Mouse (Mus musculus) spleen, adult 2 months (tissue): ENCODE data around the gene Dpp6.

ENCODE experiments used
- CTCF ChIP-seq: fragments of 200-500 bp; IDR thresholded peaks from 2 replicates; pipeline ENCODE4 v1.5.1; 2011; ENCODE audit warnings: mild to moderate bottlenecking, inconsistent platforms; ENCODE audit not compliant: insufficient read depth, insufficient read length, insufficient replicate concordance; ENCODE audit errors: extremely low read depth
- POLR2A ChIP-seq: fragments of 200-500 bp; IDR thresholded peaks from 2 replicates; pipeline ENCODE4 v1.6.1; 2011; ENCODE audit warnings: low read depth, low read length, inconsistent platforms

DNA sequence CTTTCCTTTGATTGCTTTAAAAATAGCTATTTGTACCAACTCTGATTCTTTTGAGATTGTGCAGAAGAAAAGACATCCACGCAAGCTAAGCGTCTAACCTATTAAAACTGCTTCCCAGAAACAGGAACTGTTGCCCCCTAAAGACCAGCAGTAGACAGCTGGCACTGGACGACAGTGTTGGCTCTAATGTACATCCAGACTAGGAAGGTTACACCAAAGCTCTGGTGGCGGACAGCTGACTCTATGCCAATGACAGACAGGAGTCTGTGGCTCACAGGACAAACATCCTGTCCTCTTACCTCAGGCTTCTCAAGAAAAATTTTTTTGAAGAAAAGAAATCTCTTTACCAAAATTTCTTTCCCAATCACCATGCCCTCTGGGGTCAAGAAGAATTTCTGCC lies 502.7 kb downstream of the Dpp6 start:
- TF ChIP-seq CTCF: no peak
- TF ChIP-seq POLR2A: no peak
